Mouse (Mus musculus) spleen, adult 2 months (tissue): ENCODE data around the gene Csgalnact2.

Source experiments
- CTCF ChIP-seq: fragments of 200-500 bp; IDR thresholded peaks from 2 replicates; pipeline ENCODE4 v1.5.1; 2011; ENCODE audit warnings: mild to moderate bottlenecking, inconsistent platforms; ENCODE audit not compliant: insufficient read depth, insufficient read length, insufficient replicate concordance; ENCODE audit errors: extremely low read depth
- POLR2A ChIP-seq: fragments of 200-500 bp; IDR thresholded peaks from 2 replicates; pipeline ENCODE4 v1.6.1; 2011; ENCODE audit warnings: low read depth, low read length, inconsistent platforms

- TF ChIP-seq CTCF, result no peak
- TF ChIP-seq POLR2A, result no peak
These were observed 59.6 kb downstream of the Csgalnact2 start for GRCm38 (mm10) chr6:118079292-118079691.
